Mouse (Mus musculus): ENCODE measurements at regions not wholly inside any gene's neighbourhood (a gene's known extent, or its start where the extent isn't known, plus 50 kb on each side); places are given as distances from the start of the nearest gene placed in this dataset.

DNA sequence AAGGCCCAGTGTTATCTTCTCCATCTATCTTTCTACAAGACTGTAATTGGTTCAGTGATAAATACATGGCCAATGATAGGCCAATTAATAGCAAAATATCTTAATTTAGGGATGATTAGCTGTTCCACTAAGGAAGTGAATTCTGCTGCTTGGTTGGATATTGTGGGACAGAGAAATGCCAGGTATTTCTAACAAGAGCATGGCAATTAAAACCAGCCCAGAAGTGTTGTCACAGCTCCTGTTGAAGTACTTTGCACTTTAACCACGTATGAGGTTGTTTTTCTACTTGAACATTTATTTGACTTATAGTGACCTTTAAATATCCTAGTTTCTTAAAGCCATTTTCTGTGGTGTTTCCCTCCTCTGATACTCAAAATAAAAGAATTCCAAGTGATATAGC is 65.7 kb upstream of the Acsl4 start:
- Histone ChIP-seq H3K27ac (replicated peaks) (no peak overlapping the region), H3K4me2 (no peak overlapping the region), H3K9ac (no peak overlapping the region), H3K27me3 (no peaks in the 10 kb centered on the region), H3K9me3 (no peaks in the 10 kb centered on the region), H3K4me3 (no peak overlapping the region), H3K36me3 (no peaks in the 10 kb centered on the region), H3K4me1 (replicated peaks) (no peaks in the 10 kb centered on the region)
- ATAC-seq (ENCODE audit: low FRiP score, low read depth) = no peak
- 72% methylated on average over 1 of the region's 1 CpGs for WGBS

DNA sequence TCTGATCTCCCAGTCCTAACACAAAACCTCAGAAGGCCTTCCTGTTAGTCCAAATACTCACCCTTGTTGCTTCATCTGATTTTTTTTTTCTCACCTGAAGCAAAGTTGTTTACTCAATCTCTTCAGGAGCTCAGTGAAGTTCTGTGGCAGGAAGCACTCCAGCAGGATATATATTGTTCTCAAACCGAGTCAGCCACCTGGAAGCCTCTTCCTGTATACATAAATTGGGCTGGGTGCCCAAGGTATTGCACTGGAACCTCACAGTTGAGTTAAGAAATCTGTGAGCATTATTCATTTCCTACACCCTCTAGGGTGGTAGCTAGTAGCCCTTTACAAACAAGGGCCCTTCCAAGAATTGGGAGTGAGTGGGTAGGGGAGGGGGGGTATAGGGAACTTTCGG is 73.8 kb upstream of the Acsl4 start:
- Histone ChIP-seq H3K27me3 (peaks cover 5% of the 10 kb centered on the region; the same call in 1 of the 2 replicates), H3K36me3 (no peaks in the 10 kb centered on the region), H3K4me3 (no peak overlapping the region), H3K27ac (replicated peaks) (no peak overlapping the region), H3K4me2 (no peak overlapping the region), H3K9me3 (no peaks in the 10 kb centered on the region), H3K4me1 (replicated peaks) (no peaks in the 10 kb centered on the region), H3K9ac (no peak overlapping the region)
- no peak for ATAC-seq (ENCODE audit: low FRiP score, low read depth)
- WGBS = 70% methylated on average over 2 of the region's 2 CpGs

DNA sequence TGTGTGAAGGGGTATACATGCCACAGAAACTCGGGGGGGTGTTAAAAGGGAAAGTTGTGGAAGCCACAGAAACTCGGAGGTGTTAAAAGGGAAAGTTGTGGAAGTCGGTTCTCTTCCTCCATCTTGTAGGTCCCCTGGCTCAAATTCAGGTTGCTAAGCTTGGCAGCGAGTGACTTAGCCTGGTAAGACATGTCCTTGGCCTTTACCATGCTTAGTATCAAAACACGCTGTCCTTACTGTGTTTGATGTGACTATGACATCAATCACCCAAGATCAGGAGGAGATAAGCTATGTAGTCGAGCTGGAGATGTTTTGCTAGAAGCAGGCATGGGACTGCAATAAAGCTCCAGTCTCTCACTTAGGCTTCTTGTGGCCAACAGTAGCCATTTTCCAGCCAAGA is 74.4 kb upstream of the Acsl4 start:
- H3K27me3 ChIP-seq = peaks cover 7% of the 10 kb centered on the region; the same call in 1 of the 2 replicates
- H3K9me3 ChIP-seq = no peaks in the 10 kb centered on the region
- no peak overlapping the region for H3K4me3 ChIP-seq
- H3K9ac ChIP-seq = no peak overlapping the region
- WGBS = 72% methylated on average over 6 of the region's 6 CpGs
- no peaks in the 10 kb centered on the region for H3K4me1 ChIP-seq (replicated peaks)
- H3K27ac ChIP-seq (replicated peaks) = no peak overlapping the region
- no peak for ATAC-seq (ENCODE audit: low FRiP score, low read depth)
- no peaks in the 10 kb centered on the region for H3K36me3 ChIP-seq
- no peak overlapping the region for H3K4me2 ChIP-seq

DNA sequence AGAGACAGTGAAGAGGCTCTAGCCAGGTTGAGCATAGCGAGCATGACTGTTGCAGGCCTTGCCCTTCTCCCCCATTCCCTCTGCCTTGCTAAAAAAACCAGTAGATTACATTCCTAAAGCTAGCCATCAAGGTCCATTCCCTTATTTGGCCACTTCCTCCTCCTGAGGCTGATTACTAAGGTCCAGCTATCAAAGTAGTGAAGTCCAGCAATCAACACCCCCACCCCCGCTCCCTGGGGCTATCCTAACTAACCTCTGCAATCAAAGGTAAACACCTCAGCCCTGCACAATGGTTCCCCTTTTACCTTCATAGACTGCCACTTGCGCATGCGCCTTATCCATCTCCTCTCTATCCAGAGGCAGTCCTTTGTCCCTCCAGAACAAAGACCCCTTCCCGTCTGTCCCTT is 77.5 kb upstream of the Acsl4 start:
- Histone ChIP-seq H3K9me3 (no peaks in the 10 kb centered on the region), H3K4me1 (replicated peaks) (no peaks in the 10 kb centered on the region), H3K27ac (replicated peaks) (no peak overlapping the region), H3K4me2 (no peak overlapping the region), H3K36me3 (no peaks in the 10 kb centered on the region), H3K27me3 (peaks cover 7% of the 10 kb centered on the region; the same call in 1 of the 2 replicates), H3K4me3 (no peak overlapping the region), H3K9ac (no peak overlapping the region)
- 25% methylated on average over 5 of the region's 5 CpGs for WGBS
- ATAC-seq (ENCODE audit: low FRiP score, low read depth) = no peak

DNA sequence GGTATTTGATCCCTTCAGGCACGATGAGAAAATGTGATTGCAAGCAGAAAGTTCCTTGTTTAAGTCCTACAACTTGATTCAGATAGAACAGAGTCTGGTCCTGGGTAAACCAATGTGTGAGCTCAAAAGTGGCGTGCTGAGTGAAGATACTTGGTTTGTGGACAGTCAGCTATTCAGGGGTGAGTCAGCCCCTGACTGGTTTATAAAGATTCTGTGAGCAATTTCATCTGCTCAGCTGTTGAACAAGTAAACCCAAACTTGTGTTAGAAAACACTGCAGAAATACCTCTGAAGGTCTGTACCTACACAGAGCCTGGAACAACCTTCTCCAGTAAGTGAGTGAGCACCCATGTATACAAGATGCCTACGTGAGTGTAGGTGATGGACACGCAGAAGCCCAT is 78.1 kb upstream of the Acsl4 start:
- Histone ChIP-seq H3K27ac (replicated peaks) (no peak overlapping the region), H3K36me3 (no peaks in the 10 kb centered on the region), H3K27me3 (peaks cover 7% of the 10 kb centered on the region; the same call in 1 of the 2 replicates), H3K4me3 (no peak overlapping the region), H3K9ac (no peak overlapping the region), H3K4me2 (no peak overlapping the region), H3K4me1 (replicated peaks) (no peaks in the 10 kb centered on the region), H3K9me3 (no peaks in the 10 kb centered on the region)
- 41% methylated on average over 4 of the region's 4 CpGs for WGBS
- no peak for ATAC-seq (ENCODE audit: low FRiP score, low read depth)

DNA sequence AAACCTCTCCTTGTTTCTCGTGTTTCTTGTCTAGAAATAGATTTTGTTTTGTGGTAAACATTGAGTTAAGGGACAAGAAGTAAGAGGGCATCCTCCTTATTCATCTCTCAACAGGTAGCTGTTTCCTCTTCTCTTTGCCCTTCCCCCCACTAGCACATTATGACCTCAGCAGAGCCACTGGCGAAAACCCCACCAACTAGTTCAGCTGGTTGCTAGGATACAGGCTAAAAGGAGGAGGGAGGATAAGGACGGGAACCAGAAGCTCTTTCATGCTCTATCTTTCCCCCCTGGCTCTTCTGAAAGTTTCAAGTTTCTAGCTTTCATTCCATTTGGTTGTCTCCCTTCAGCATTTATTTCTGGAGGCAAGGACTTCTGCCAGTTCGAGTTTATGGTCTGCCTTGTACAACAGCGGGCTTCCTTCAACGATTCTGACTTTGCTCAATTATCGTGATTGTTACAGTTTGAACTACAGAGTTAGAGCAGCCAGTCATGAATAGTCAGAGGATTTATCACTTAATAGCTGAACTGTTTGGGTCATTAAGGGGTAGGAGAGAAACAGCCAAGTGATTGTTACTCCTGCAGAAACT is 78.8 kb upstream of the Acsl4 start:
- 25% methylated on average over 7 of the region's 7 CpGs for WGBS
- H3K4me2 ChIP-seq = no peak overlapping the region
- no peak for ATAC-seq (ENCODE audit: low FRiP score, low read depth)

DNA sequence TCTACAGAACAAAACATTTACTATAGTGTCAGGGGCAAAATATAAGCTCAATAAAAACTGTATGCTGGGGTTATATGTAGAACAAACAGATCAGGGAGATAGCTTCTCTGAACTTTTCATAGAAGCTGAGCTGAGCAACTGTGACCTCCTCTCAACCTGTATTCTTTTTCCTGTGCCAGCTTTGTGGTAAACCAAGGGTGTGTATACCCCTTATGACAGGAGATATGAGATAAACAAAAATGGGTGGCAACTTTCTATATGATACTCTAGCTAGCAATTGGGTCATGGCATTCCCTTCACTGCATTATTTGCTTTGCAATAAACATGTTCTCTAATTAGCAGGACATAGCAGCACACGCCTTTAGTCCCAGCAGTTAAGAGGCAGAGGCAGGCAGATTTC is 79.7 kb upstream of the Acsl4 start:
- Histone ChIP-seq H3K4me1 (replicated peaks) (no peaks in the 10 kb centered on the region), H3K36me3 (no peaks in the 10 kb centered on the region), H3K9ac (no peak overlapping the region), H3K4me2 (no peak overlapping the region), H3K27me3 (peaks cover 7% of the 10 kb centered on the region; the same call in 1 of the 2 replicates), H3K9me3 (no peaks in the 10 kb centered on the region), H3K4me3 (no peak overlapping the region), H3K27ac (replicated peaks) (no peak overlapping the region)
- WGBS = 82% methylated on average over 1 of the region's 1 CpGs
- ATAC-seq (ENCODE audit: low FRiP score, low read depth) = no peak

More for the DNA sequence above, 78.8 kb upstream of the Acsl4 start:
- peaks cover 7% of the 10 kb centered on the region; the same call in 1 of the 2 replicates for H3K27me3 ChIP-seq
- H3K27ac ChIP-seq (replicated peaks) = no peak overlapping the region
- H3K9me3 ChIP-seq = no peaks in the 10 kb centered on the region
- no peaks in the 10 kb centered on the region for H3K36me3 ChIP-seq
- no peaks in the 10 kb centered on the region for H3K4me1 ChIP-seq (replicated peaks)
- H3K4me3 ChIP-seq = no peak overlapping the region
- H3K9ac ChIP-seq = no peak overlapping the region

DNA sequence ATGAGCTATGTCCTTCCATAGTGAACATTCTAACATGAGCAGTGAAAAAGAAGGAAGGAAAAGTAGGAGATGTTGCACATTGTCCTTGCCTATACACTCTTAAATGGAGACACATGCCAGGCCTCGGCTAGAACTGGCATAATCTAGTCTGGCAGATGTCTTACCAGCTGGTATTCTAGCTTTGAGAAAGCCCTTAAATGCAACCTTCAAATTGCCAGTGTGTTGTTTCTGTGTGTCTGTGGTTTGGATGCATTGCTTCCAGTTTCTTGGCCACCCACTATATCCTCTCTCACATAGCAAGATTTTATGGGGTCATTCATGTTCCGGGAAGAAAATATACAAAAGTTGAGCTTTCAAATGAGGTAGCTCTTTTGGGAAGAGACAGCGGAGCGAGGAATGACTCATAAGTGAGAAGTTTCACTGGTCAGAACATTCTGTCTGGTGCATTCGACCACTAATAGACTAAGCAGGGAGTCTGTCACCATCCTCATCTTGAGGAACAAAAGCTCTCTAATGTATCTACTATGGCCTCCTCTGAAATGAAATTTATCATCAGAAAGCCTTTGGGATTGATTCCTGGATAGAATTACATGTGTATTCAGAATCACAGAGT is 91.0 kb upstream of the Acsl4 start:
- Histone ChIP-seq H3K4me1 (replicated peaks) (no peaks in the 10 kb centered on the region), H3K4me3 (no peak overlapping the region), H3K4me2 (no peak overlapping the region), H3K36me3 (no peaks in the 10 kb centered on the region), H3K9me3 (no peaks in the 10 kb centered on the region), H3K9ac (no peak overlapping the region), H3K27ac (replicated peaks) (no peak overlapping the region), H3K27me3 (no peaks in the 10 kb centered on the region)
- ATAC-seq (ENCODE audit: low FRiP score, low read depth) = no peak
- WGBS = 89% methylated on average over 5 of the region's 5 CpGs

DNA sequence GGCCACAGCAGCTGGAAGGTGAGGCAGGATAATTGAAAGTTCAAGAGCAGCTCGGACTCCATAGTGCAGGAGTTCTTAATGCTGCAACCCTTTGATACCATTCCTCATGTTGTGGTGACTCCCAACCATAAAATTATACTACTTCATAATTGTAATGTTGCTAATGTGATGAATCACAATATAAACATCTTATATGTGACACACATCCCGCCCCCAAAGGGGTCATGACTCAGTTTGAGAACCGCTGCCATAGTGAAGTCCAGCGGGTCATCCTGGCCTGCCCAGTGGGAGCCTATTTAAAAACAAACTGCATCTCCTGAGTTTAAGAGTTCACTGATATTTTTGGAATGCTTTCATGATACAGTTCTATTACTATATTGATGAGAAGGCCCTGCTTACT is 97.7 kb upstream of the Acsl4 start:
- H3K4me2 ChIP-seq = no peak overlapping the region

DNA sequence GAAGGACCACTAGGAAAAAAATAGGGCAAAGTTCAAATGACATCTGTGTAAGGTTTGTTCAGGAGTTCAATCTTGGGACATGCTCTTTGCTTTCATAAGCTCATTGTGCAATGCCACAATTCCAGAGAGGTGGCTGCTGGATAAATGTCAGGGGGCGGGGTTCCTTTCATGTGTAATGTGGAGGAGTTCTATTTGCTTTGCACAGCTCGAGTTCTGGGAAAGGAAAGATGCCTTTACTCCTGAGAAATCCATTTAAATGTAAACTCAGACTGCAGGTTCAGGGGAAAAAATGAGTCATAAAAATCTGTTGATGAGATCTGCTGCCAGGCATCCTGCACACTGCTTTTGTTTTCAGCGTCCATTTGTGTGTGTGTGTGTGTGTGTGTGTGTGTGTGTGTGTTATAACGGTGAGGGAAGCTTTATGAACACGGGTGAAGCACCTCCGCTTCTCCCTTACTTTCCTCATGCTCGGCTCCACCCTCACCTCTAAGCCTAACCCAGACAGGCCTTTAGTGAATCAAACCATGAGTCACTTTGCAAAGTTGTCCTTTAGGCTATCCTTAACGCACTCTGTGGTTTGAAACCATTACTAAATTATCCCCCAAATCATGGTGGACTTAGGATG is 99.9 kb upstream of the Acsl4 start:
- no peaks in the 10 kb centered on the region for H3K4me1 ChIP-seq (replicated peaks)
- peaks cover 6% of the 10 kb centered on the region; the same call in 1 of the 2 replicates for H3K27me3 ChIP-seq
- no peak for ATAC-seq (ENCODE audit: low FRiP score, low read depth)
- H3K9me3 ChIP-seq = no peaks in the 10 kb centered on the region
- H3K4me2 ChIP-seq = no peak overlapping the region
- no peak overlapping the region for H3K4me3 ChIP-seq
- WGBS = 67% methylated on average over 8 of the region's 8 CpGs
- no peaks in the 10 kb centered on the region for H3K36me3 ChIP-seq
- H3K9ac ChIP-seq = no peak overlapping the region
- H3K27ac ChIP-seq (replicated peaks) = no peak overlapping the region

More for the DNA sequence above, 97.7 kb upstream of the Acsl4 start:
- no peak overlapping the region for H3K9ac ChIP-seq
- H3K4me3 ChIP-seq = no peak overlapping the region
- H3K27me3 ChIP-seq = peaks cover 6% of the 10 kb centered on the region; the same call in 1 of the 2 replicates
- H3K27ac ChIP-seq (replicated peaks) = no peak overlapping the region
- no peaks in the 10 kb centered on the region for H3K9me3 ChIP-seq
- WGBS = 86% methylated on average over 4 of the region's 4 CpGs
- no peaks in the 10 kb centered on the region for H3K4me1 ChIP-seq (replicated peaks)
- no peaks in the 10 kb centered on the region for H3K36me3 ChIP-seq
- no peak for ATAC-seq (ENCODE audit: low FRiP score, low read depth)

DNA sequence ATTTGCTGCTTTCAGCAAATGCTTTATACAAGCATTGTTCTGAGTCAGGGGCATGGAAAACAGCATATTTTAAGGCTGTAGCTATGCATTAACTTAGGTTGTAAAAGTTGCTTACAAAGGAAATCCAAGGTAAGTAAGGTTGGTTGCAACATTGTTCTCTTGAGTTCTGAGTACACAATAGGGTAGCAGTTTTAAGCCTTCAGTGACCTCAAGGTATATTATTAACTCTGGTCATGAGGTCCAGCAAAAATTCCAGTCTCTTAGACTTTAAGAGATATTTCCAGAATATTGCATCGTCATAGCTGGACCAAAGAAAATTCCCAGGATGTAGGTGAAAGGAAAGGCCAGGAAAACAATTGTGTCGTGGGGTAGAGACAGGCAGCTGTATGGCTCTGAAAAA is 110.8 kb upstream of the Acsl4 start:
- Histone ChIP-seq H3K27ac (replicated peaks) (no peak overlapping the region), H3K4me2 (no peak overlapping the region), H3K27me3 (0 out of 2 replicates have a peak, but pooled peaks cover 2% of the 10 kb centered on the region), H3K4me3 (no peak overlapping the region), H3K4me1 (replicated peaks) (no peaks in the 10 kb centered on the region), H3K36me3 (no peaks in the 10 kb centered on the region), H3K9me3 (no peaks in the 10 kb centered on the region), H3K9ac (no peak overlapping the region)
- no peak for ATAC-seq (ENCODE audit: low FRiP score, low read depth)
- WGBS = 81% methylated on average over 2 of the region's 2 CpGs

DNA sequence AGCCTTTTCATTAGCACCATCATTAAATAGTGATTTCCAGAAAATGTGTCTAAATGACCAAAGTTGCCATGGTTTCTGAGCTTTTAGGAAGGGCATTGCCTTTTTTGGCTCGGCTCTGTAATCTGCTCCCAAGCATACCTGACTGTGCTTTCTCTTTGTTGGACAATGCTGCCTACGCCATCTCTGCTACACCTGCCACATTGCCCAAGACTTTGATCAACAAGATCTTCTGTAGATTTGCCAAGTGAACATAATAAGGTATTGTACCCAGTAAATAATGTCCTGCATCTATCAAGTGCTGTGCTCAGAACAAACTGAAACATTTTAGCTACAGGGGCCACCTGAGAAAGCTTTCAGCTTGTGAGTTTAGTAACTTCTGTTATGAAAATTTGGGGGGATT is 114.6 kb upstream of the Acsl4 start:
- no peaks in the 10 kb centered on the region for H3K4me1 ChIP-seq (replicated peaks)
- H3K4me2 ChIP-seq = no peak overlapping the region
- ATAC-seq (ENCODE audit: low FRiP score, low read depth) = no peak
- no peak overlapping the region for H3K9ac ChIP-seq
- H3K36me3 ChIP-seq = no peaks in the 10 kb centered on the region
- WGBS = 81% methylated on average over 2 of the region's 2 CpGs
- no peak overlapping the region for H3K27ac ChIP-seq (replicated peaks)
- no peak overlapping the region for H3K4me3 ChIP-seq
- no peaks in the 10 kb centered on the region for H3K9me3 ChIP-seq
- no peaks in the 10 kb centered on the region for H3K27me3 ChIP-seq

Data from hindbrain, embryonic 15.5 days (tissue).